Mouse (Mus musculus): ENCODE results near the gene Mgst2. TPM values are rescaled to one million over a fixed set of nuclear protein-coding genes. Genes with fewer than 3 reads are reported as not detected.
A peak's percentile ranks its signal among the peaks of the same experiment; 100 is the strongest.

The Mgst2 gene
- polyA plus RNA-seq, 1 experiment from 2014 or later = 0.58 TPM

- no peaks in the 10 kb centered on the region for H3K36me3 ChIP-seq (ENCODE audit: control insufficient read depth, insufficient read depth, low read length)
Measured at GRCm38 (mm10) chr3:51701281-51701751, 41.2 kb downstream of the Mgst2 start.

DNA sequence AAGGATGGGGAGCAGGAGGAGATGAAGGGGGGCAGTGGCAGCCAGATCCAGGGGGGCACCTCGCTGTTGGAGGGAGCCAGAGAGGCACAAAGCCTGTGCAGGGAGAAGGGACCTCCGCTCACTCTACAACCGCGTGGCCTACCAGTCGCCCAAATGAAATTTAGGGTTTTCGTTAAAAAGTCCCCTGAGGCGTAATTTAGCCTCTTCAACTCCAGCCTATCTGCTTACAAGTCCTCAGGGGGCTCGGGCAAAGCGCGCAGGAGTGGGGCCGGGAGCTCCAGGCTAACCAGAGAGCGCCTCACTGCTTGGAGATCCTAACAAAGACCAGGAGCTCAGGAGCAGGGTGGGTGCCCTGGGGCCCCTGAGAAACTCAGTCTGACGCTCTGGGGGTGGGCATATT lies 41.8 kb downstream of the Mgst2 start:
- H3K9ac ChIP-seq (ENCODE audit: low read length) = peak overlapping the region; percentile 68
- 2% methylated on average over 13 of the region's 13 CpGs for WGBS
- DNase-seq (ENCODE audit: low spot score) (peak; percentile 72), ATAC-seq (ENCODE audit: insufficient read depth, low FRiP score, low TSS enrichment) (peak; percentile 78)
- H3K27ac ChIP-seq (ENCODE audit: low read depth, low read length) = peak overlapping the region; percentile 95
- H3K27me3 ChIP-seq (ENCODE audit: control insufficient read depth, insufficient read depth, low read length) = no peaks in the 10 kb centered on the region
- no peaks in the 10 kb centered on the region for H3K9me3 ChIP-seq (ENCODE audit: control insufficient read depth, low read length)
- peaks cover 14% of the 10 kb centered on the region; the same call in 1 of the 2 replicates for H3K4me1 ChIP-seq (ENCODE audit: control insufficient read depth, insufficient read depth, low read length)
- H3K4me3 ChIP-seq (ENCODE audit: low read depth, low read length) = peak overlapping the region; percentile 20
- H3K36me3 ChIP-seq (ENCODE audit: control insufficient read depth, insufficient read depth, low read length) = no peaks in the 10 kb centered on the region
- peak overlapping the region; percentile 39 for H3K4me2 ChIP-seq (ENCODE audit: low read depth)

More at GRCm38 (mm10) chr3:51701281-51701751, 41.2 kb downstream of the Mgst2 start:
- Histone ChIP-seq H3K9me3 (ENCODE audit: control insufficient read depth, low read length) (no peaks in the 10 kb centered on the region), H3K27ac (ENCODE audit: low read depth, low read length) (peak overlapping the region; percentile 95), H3K4me3 (ENCODE audit: low read depth, low read length) (peak overlapping the region; percentile 20; the same call in 1 of the 2 replicates), H3K4me2 (ENCODE audit: low read depth) (peak overlapping the region; percentile 39), H3K4me1 (ENCODE audit: control insufficient read depth, insufficient read depth, low read length) (peaks cover 14% of the 10 kb centered on the region; the same call in 1 of the 2 replicates), H3K9ac (ENCODE audit: low read length) (peak overlapping the region; percentile 68), H3K27me3 (ENCODE audit: control insufficient read depth, insufficient read depth, low read length) (no peaks in the 10 kb centered on the region)
- DNase-seq (ENCODE audit: low spot score) (peak; percentile 94), ATAC-seq (ENCODE audit: insufficient read depth, low FRiP score, low TSS enrichment) (peak; percentile 97)
- 1% methylated on average over 27 of the region's 27 CpGs for WGBS

- H3K36me3 ChIP-seq (ENCODE audit: control insufficient read depth, insufficient read depth, low read length) = no peaks in the 10 kb centered on the region
- H3K4me3 ChIP-seq (ENCODE audit: low read depth, low read length) = no peak overlapping the region
- H3K4me2 ChIP-seq (ENCODE audit: low read depth) = no peak overlapping the region
- H3K9ac ChIP-seq (ENCODE audit: low read length) = no peak overlapping the region
- 70% methylated on average over 8 of the region's 8 CpGs for WGBS
- ATAC-seq (ENCODE audit: insufficient read depth, low FRiP score, low TSS enrichment) = no peak
- no peak for DNase-seq (ENCODE audit: low spot score)
- H3K27me3 ChIP-seq (ENCODE audit: control insufficient read depth, insufficient read depth, low read length) = no peaks in the 10 kb centered on the region
- peaks cover 14% of the 10 kb centered on the region; the same call in 1 of the 2 replicates for H3K4me1 ChIP-seq (ENCODE audit: control insufficient read depth, insufficient read depth, low read length)
- peak overlapping the region; percentile 95 for H3K27ac ChIP-seq (ENCODE audit: low read depth, low read length)
- no peaks in the 10 kb centered on the region for H3K9me3 ChIP-seq (ENCODE audit: control insufficient read depth, low read length)
Measured at GRCm38 (mm10) chr3:51702701-51703286, 42.6 kb downstream of the Mgst2 start.

DNA sequence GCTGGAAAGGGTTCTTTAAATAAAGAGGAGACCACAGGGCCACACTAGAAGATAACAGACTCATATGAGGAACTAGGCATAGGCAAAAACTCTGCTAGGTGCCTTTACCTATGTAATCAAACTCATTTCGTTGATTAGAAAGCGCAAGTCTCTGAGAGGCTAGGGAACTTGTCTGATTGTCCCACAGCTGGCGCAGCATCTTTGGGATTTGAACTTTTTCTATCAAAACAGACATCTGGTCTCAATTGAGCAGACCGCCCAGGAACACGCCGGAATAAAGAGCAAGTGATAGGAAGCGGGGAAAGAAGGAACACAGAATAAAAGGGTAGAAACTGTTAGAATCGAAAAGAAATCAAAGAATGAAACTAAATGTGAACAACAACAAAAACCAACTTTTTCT lies 43.3 kb downstream of the Mgst2 start:
- WGBS = 71% methylated on average over 8 of the region's 8 CpGs
- no peak overlapping the region for H3K4me3 ChIP-seq (ENCODE audit: low read depth, low read length)
- peaks cover 14% of the 10 kb centered on the region; the same call in 1 of the 2 replicates for H3K4me1 ChIP-seq (ENCODE audit: control insufficient read depth, insufficient read depth, low read length)
- no peak overlapping the region for H3K9ac ChIP-seq (ENCODE audit: low read length)
- no peak overlapping the region for H3K4me2 ChIP-seq (ENCODE audit: low read depth)
- DNase-seq (ENCODE audit: low spot score) (no peak), ATAC-seq (ENCODE audit: insufficient read depth, low FRiP score, low TSS enrichment) (no peak)
- H3K9me3 ChIP-seq (ENCODE audit: control insufficient read depth, low read length) = no peaks in the 10 kb centered on the region
- H3K27me3 ChIP-seq (ENCODE audit: control insufficient read depth, insufficient read depth, low read length) = no peaks in the 10 kb centered on the region
- H3K27ac ChIP-seq (ENCODE audit: low read depth, low read length) = no peak overlapping the region
- no peaks in the 10 kb centered on the region for H3K36me3 ChIP-seq (ENCODE audit: control insufficient read depth, insufficient read depth, low read length)

GRCm38 (mm10) chr3:51705220-51705619 lies 45.1 kb downstream of the Mgst2 start:
- DNase-seq (ENCODE audit: low spot score) (no peak), ATAC-seq (ENCODE audit: insufficient read depth, low FRiP score, low TSS enrichment) (no peak)
- H3K27ac ChIP-seq (ENCODE audit: low read depth, low read length) = no peak overlapping the region
- H3K9me3 ChIP-seq (ENCODE audit: control insufficient read depth, low read length) = no peaks in the 10 kb centered on the region
- H3K9ac ChIP-seq (ENCODE audit: low read length) = no peak overlapping the region
- 87% methylated on average over 7 of the region's 7 CpGs for WGBS
- H3K27me3 ChIP-seq (ENCODE audit: control insufficient read depth, insufficient read depth, low read length) = no peaks in the 10 kb centered on the region
- peaks cover 14% of the 10 kb centered on the region; the same call in 1 of the 2 replicates for H3K4me1 ChIP-seq (ENCODE audit: control insufficient read depth, insufficient read depth, low read length)
- no peak overlapping the region for H3K4me2 ChIP-seq (ENCODE audit: low read depth)
- no peak overlapping the region for H3K4me3 ChIP-seq (ENCODE audit: low read depth, low read length)
- H3K36me3 ChIP-seq (ENCODE audit: control insufficient read depth, insufficient read depth, low read length) = no peaks in the 10 kb centered on the region

GRCm38 (mm10) chr3:51708375-51708745 lies 48.2 kb downstream of the Mgst2 start:
- H3K4me2 ChIP-seq (ENCODE audit: low read depth) = no peak overlapping the region
- no peaks in the 10 kb centered on the region for H3K4me1 ChIP-seq (ENCODE audit: control insufficient read depth, insufficient read depth, low read length)
- no peak overlapping the region for H3K4me3 ChIP-seq (ENCODE audit: low read depth, low read length)
- no peak for ATAC-seq (ENCODE audit: insufficient read depth, low FRiP score, low TSS enrichment)
- H3K27me3 ChIP-seq (ENCODE audit: control insufficient read depth, insufficient read depth, low read length) = no peaks in the 10 kb centered on the region
- H3K36me3 ChIP-seq (ENCODE audit: control insufficient read depth, insufficient read depth, low read length) = no peaks in the 10 kb centered on the region
- no peak for DNase-seq (ENCODE audit: low spot score)
- 94% methylated on average over 1 of the region's 1 CpGs for WGBS
- no peak overlapping the region for H3K9ac ChIP-seq (ENCODE audit: low read length)
- no peaks in the 10 kb centered on the region for H3K9me3 ChIP-seq (ENCODE audit: control insufficient read depth, low read length)
- H3K27ac ChIP-seq (ENCODE audit: low read depth, low read length) = no peak overlapping the region

GRCm38 (mm10) chr3:51708746-51709411 lies 48.7 kb downstream of the Mgst2 start:
- H3K4me3 ChIP-seq (ENCODE audit: low read depth, low read length) = no peak overlapping the region
- DNase-seq (ENCODE audit: low spot score) = peak; percentile 43
- ATAC-seq (ENCODE audit: insufficient read depth, low FRiP score, low TSS enrichment) = peak; percentile 31; the same call in 1 of the 2 replicates
- no peaks in the 10 kb centered on the region for H3K9me3 ChIP-seq (ENCODE audit: control insufficient read depth, low read length)
- no peak overlapping the region for H3K27ac ChIP-seq (ENCODE audit: low read depth, low read length)
- no peaks in the 10 kb centered on the region for H3K4me1 ChIP-seq (ENCODE audit: control insufficient read depth, insufficient read depth, low read length)
- 72% methylated on average over 21 of the region's 21 CpGs for WGBS
- no peaks in the 10 kb centered on the region for H3K36me3 ChIP-seq (ENCODE audit: control insufficient read depth, insufficient read depth, low read length)
- H3K27me3 ChIP-seq (ENCODE audit: control insufficient read depth, insufficient read depth, low read length) = no peaks in the 10 kb centered on the region
- H3K9ac ChIP-seq (ENCODE audit: low read length) = no peak overlapping the region
- H3K4me2 ChIP-seq (ENCODE audit: low read depth) = no peak overlapping the region

DNA sequence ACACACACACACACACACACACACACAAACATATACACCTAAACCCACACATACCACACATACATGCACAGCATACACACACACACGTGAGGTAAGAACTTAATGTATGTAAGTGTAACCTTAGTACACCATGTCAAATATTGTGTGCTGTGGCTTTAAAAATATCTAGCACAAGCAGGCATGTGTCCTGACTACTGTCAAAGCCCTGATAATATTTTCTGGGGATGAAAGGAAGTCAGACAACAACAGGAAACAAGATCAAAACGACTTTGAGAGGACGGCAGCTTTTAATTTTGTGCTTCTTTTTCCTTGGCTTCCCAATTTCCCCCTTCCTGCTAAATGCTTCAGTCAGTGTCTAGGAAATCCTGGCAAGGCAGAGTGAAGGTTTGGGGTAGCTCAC lies 52.2 kb downstream of the Mgst2 start:
- Histone ChIP-seq H3K4me1 (ENCODE audit: control insufficient read depth, insufficient read depth, low read length) (0 out of 2 replicates have a peak, but pooled peaks cover 6% of the 10 kb centered on the region), H3K4me2 (ENCODE audit: low read depth) (no peak overlapping the region), H3K36me3 (ENCODE audit: control insufficient read depth, insufficient read depth, low read length) (no peaks in the 10 kb centered on the region), H3K27ac (ENCODE audit: low read depth, low read length) (no peak overlapping the region), H3K9ac (ENCODE audit: low read length) (no peak overlapping the region), H3K4me3 (ENCODE audit: low read depth, low read length) (no peak overlapping the region), H3K9me3 (ENCODE audit: control insufficient read depth, low read length) (no peaks in the 10 kb centered on the region), H3K27me3 (ENCODE audit: control insufficient read depth, insufficient read depth, low read length) (no peaks in the 10 kb centered on the region)
- 53% methylated on average over 3 of the region's 3 CpGs for WGBS
- ATAC-seq (ENCODE audit: insufficient read depth, low FRiP score, low TSS enrichment) = no peak
- no peak for DNase-seq (ENCODE audit: low spot score)

- WGBS = 13% methylated on average over 8 of the region's 8 CpGs
- no peak overlapping the region for H3K4me2 ChIP-seq (ENCODE audit: low read depth)
- no peak for ATAC-seq (ENCODE audit: insufficient read depth, low FRiP score, low TSS enrichment)
- H3K36me3 ChIP-seq (ENCODE audit: control insufficient read depth, insufficient read depth, low read length) = no peaks in the 10 kb centered on the region
- no peak overlapping the region for H3K9ac ChIP-seq (ENCODE audit: low read length)
- H3K27me3 ChIP-seq (ENCODE audit: control insufficient read depth, insufficient read depth, low read length) = no peaks in the 10 kb centered on the region
- 0 out of 2 replicates have a peak, but pooled peaks cover 10% of the 10 kb centered on the region for H3K4me1 ChIP-seq (ENCODE audit: control insufficient read depth, insufficient read depth, low read length)
- no peaks in the 10 kb centered on the region for H3K9me3 ChIP-seq (ENCODE audit: control insufficient read depth, low read length)
- H3K27ac ChIP-seq (ENCODE audit: low read depth, low read length) = no peak overlapping the region
- H3K4me3 ChIP-seq (ENCODE audit: low read depth, low read length) = no peak overlapping the region
- peak; percentile 35 for DNase-seq (ENCODE audit: low spot score)
Measured at GRCm38 (mm10) chr3:51713233-51713632, 53.1 kb downstream of the Mgst2 start.

Data from neural tube, embryonic 11.5 days (tissue).